Mouse (Mus musculus) ES-Bruce4 (cell line): ENCODE results near the gene Trim71.

Experiments
- CTCF ChIP-seq: IDR thresholded peaks from one replicate; pipeline ENCODE4 v1.8.1; 2011; ENCODE audit warnings: low read depth, low read length
- EP300 ChIP-seq: IDR thresholded peaks from 2 replicates; pipeline ENCODE4 v1.6.1; 2011; ENCODE audit warnings: low read depth, low read length; ENCODE audit not compliant: insufficient read depth

DNA sequence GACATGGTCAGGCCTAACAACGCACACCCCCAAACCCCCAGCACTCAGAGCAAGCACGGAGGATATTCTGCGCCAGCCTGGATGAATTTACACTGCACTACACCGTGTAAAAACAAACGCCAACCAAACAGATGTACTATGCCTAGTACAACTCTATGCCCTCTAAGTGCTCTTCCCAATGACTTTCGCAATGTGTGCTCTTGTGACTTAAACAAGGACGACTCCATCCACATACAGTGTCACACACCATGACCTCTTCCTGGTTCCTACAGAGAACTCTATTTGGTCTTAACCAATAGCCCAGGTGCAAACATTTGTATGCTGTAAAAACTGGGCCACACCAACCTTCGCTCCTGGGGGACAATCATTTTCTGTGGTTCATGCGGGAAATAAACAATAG is 41.7 kb downstream of the Trim71 start:
- TF ChIP-seq EP300: no peak
- no peak for TF ChIP-seq CTCF
